Mouse (Mus musculus): ENCODE data around the gene Mb21d2. TPM values are rescaled to one million over a fixed set of nuclear protein-coding genes. Genes with fewer than 3 reads are reported as not detected.

Gene Mb21d2
- total RNA-seq, 4 experiments from 2014 or later: 8.9 to 14.4 (median 11.4) TPM

DNA sequence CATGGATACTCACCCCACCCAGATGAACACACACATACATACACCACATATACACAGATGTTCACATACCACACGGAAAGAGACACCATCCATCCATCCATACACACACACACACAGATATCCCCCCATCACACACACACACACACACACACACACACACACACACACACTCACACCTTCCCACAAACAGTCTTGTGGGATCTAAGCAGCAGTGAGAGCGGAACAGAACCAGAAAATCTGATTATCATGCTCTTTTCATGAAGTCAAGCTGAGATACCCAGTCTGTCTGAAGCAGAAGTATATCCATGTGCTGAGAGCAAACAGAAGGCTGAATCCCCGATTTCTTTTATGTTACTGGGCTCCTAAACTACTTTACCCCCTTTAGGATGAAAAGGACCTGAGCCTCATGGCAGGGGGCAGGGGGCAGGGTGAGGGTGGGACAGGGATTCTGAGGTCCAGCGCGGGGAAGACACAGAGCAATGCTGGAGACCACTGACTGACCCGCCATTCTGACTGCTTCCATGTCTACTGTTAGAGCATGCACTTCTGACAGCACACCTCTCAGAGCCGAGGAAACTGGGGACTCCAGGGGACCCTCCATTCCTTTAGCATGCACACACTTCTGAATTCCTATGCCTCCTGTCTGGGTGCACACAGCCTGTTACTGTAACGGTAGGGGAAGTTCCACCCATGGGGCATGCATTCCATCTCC, 62.7 kb downstream of the Mb21d2 start:
- DNase-seq (ENCODE audit: low spot score in 2 of 2): no peak

DNA sequence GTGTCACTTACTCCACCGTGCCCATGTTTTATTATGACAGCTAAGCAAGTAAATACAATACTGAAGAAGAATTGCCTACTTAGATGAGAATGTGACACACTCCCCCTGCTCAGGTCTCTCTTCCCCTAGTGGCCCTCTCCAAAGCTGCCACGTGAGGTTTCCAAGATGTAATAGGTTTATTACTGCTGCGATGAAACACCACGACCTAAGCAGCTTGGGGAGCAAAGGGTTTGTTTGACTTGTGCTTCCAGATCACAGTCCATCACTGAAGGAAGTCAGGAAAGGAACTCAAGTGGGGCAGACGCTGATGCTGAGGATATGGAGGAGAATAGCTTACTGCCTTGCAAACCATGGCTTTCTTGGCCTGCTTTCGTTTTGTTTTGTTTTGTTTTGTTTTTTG, 65.9 kb downstream of the Mb21d2 start:
- no peak for DNase-seq (ENCODE audit: low spot score in 2 of 2)

DNA sequence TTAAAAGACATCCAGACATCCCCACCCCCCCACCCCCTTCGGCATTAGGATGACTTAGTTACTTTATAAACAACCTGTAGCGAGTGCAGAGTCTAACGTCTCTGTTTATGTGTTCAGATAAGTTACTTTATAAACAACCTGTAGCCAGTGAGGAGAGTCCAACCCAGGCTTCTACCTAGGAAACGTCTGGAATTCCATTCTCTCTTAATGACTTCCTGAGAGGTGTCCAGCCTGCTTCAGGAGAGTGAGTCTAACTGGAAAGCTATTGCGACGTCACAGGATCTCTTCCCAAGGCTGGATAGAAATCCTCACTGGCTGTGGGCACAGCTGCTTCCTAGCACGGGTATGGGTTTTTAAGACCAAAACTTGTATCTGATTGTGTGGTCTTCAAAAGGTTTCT, 67.4 kb downstream of the Mb21d2 start:
- DNase-seq (ENCODE audit: low spot score in 2 of 2): no peak

DNA sequence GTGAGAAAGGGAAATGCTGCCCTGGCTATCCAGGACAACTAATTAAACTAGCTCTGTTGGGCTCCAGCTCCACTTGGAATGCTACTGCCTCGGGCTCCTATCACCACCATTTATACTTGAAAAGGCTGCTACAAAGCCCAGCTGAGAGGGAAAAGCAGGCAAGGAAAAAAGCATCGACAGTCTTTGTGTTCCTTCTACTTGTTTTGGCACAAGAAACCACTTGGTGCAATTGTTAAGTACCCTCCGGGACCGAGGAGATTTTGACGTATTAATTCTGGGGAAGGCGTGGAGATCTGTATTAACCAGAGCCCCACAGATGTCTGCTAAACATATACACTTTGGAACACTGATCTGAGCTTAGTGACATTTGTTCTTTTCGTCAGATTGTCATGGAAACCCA, 69.8 kb downstream of the Mb21d2 start:
- no peak for DNase-seq (ENCODE audit: low spot score in 2 of 2)

DNA sequence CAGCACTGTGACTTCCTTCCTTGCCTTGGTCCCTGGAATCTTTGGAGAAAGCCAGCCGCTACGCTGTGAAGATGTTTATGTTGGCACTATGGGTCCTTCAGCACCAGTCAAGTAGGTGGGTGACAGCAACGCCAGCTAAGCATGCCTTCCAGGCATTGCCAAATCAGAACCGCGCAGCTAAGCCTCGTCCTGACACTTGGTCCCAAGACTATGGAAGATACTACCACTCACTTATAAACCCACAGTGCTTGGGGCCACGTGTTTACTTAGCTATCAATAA, 70.5 kb downstream of the Mb21d2 start:
- DNase-seq (ENCODE audit: low spot score in 2 of 2): no peak

DNA sequence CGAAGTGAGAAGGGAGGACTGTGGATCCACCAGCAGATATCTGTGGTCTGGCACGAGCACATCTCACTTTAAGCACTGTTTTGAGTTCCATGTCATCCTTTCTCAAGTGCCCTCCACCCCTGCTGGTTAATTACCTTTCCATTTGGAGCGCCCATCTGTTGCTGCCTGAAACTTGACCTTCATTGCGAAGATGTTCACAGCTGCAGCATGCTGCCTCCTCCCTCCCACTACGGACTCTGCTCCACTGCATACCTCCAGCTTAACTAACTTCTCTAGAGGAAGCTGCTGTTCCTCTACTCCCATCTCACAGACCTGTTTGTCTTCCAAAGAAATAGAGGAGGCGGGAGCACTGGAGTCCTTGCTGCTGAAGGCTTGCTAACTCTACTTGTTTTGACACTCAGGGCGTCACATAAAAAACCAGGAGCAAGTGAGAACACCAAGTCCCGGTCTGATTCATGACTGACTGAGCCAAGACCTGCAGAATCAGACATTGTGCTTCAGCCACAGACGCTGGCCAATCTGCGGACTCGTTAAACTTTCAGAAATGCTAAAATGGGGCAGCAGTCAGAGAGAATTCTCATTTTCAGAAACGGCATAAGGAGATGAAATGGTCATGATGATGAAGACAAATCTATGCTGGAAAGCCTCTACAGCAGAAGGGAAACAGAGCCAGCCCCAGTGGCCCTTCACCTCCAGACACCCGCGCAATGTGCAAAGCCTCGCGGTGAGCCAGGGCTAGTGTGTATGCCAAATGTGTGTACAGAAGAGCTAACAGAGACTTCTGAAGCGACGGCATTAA, 71.1 kb downstream of the Mb21d2 start:
- DNase-seq (ENCODE audit: low spot score in 2 of 2): no peak

DNA sequence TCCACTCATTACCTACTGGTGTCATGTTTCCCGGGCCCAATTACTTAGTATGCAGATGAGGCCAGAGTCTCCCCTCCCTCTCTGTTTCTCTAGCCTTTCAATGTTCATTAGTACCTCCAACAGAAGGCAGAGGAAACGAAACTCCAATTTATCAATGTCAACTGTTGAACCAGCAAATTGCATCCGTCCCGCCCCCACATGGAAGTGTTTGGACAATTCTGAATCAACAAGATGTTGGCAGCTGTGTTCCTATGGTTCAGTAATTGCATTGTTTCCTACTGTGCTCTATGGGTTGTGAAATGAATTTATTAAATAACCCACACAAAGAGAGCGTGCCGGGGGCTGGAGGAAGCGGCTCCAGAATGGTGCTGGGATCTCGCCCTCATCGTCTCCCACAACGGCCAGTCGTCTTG, 78.1 kb downstream of the Mb21d2 start:
- no peak for DNase-seq (ENCODE audit: low spot score in 2 of 2)

DNA sequence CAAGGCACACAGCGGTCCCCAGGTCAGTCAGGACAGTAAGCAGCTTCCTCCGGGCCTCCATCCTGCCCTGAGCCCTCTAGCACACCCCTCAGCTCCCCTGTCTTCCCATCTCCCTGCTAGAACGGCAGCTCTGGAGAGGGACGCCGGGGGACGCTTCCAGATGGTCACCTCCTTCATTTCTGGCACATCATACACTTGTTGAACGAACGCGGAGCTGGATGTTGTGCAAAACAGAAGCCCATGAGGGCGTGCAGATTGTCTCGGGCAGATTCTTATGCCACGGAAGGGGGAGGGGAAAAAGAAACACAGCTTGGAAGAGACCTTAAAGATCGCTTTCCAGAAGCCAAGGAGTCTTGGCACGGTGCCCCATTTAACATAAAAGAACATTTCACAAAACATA, 78.6 kb downstream of the Mb21d2 start:
- no peak for DNase-seq (ENCODE audit: low spot score in 2 of 2)

DNA sequence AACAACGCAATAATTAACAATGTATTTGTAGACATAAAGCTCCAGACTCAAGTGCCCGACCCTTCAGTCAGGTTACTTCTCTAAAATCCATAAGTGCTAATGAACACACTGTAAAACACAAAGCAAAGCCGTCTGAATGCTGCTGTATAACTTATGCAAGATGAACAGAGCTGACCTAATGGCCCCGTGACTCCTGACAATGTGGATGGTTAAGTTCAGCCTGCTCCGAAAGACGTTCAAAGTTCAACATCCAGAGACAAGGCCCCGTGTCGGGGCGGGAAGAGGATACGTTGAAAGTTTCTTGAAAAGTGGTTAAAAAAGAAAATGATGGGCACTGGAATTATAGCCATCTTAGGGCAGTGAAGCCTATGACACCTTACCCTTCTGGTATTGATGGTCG, 83.3 kb downstream of the Mb21d2 start:
- no peak for DNase-seq (ENCODE audit: low spot score in 2 of 2)

DNA sequence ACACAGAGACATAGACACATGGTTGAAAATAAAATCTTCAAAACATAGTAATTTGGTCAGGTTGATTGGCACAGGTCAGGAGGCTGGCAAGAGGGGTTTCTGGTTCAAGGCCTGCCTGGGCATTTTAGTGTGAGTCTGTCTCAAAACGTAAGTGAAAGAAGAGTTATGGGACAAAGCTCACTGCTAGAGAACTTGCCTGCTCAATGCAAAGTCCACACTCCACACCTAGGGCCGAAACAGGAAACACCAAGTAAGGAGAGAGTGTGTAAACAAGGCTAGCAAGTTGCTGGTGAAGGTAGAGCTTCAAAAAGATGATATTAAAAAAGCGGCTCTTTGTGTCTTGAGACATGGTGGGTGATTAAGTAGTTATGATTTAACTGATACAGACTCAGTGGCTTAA, 84.1 kb downstream of the Mb21d2 start:
- DNase-seq (ENCODE audit: low spot score in 2 of 2): no peak

DNA sequence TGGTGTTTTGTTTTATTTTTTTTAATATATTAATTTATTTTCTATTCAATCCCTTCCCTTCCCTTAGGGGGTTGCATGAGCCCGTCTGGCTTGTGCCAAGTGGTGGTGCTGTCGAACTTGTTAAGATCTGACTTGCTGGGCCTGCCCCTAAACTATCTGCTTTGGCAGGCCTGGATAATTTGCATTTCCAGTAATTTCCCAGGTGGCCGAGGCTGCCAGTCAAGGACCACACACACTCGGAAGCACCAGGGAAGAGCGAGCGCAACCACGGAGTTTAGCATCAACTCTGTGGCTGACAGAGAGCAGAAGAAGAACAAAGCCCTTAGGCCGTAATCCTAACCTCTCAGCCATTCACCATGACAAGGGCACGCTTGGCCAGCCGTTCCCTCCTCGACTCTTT, 88.4 kb downstream of the Mb21d2 start:
- DNase-seq (ENCODE audit: low spot score in 2 of 2): no peak

DNA sequence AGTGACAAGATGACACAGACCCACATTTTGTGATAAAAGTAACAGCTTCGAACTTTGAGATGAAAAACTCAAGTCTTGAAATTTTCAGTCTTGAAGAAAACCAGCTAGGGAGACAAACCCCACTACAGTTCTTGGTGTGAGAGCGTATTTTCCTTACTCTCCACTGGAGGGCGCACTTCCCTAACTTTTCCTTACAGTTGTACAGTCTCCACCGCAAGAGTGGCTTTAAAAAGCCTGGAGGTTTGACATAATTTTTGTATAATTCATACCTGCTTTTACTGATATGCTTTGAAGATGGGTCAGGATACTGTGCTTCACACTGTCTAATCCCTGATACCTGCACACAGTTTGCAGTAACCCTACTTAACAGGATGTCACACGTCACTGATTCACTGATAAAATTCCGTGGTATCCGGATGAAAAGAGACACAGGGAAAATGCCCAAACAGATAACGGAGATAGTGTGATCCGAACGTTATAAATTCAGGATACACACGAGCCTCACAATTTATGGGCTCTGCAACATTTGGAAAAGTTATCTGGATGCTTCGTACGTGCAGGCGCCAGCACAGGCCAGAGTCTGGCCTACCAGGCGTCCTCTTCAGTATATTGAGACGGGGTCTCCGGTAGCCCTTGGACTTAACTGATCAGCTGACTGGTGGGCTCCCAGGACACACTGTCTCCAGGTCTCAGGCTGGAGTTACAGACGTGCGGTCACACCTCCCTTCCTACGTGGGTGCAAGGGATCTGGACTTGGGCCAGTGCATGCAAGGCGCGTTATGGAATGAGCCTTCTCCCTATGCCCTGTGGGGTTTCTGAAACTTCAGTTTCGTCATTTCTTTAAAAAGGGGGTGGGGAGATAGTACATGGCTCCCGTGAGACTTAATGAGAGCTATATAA, 89.1 kb downstream of the Mb21d2 start:
- no peak for DNase-seq (ENCODE audit: low spot score in 2 of 2)

DNA sequence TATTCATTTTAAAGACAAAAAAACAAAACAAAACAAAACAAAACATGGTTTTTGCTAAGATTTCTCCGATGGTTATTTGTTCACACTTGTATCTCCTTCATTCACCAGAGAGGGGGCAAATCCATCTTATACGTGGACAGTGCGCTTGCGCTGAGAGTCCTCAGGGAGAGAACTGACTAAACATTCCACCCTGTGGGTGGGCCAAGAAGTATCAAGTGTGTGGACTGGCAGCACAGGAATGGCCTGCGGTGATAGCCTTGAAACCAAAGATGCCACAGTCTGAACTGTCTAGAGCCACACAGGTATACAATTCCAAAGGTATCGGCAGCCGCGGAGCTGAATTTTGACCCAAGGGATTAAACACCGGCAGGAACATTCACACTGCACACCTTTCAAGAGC, 89.9 kb downstream of the Mb21d2 start:
- no peak for DNase-seq (ENCODE audit: low spot score in 2 of 2)

DNA sequence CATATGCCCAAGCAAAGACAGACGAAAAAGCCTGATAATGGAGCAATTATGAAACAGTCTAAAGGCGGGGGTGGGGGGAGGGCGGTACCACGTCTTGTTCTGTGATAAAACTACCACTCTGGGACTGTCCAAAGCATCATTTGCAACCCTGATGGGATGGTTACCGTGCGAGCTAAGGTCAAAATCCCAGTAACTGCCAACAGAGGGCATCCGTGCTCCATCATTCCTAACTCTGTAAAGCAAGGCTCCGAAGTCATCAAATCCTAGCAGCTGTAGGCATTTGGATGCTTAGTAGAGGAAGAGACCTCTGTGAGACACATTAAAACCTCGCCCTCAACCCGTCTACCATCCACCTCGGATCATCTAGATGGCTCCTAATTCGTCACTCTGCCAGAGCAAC, 91.5 kb downstream of the Mb21d2 start:
- peak in 1 of 2 experiments; percentile 20 for DNase-seq (ENCODE audit: low spot score in 2 of 2)

DNA sequence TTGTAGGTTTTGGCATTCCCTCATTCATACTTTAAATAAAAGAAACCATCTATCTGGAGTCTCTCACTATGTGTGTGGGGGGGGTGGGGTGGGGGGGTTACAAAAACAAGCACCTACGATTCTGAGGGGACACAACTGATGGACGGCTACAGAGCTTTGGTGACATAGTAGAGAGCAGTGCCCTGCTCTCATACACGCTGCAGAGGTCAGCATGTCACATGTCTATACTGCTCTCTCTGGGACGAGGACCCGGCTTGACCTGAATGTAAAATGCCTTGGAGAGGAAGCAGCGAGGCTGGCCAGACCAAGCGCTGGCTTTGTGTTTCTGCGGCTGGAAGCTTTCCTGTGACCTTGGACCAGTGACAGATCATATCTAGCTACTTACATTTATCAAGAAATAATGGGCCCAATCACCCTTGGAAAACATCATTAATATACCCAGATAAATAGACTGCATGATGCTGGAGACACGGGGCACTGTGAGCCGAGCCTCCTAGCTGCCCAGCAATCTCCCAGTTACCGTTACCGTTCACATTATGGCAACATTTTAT, 97.3 kb downstream of the Mb21d2 start:
- DNase-seq (ENCODE audit: low spot score in 2 of 2): no peak

DNA sequence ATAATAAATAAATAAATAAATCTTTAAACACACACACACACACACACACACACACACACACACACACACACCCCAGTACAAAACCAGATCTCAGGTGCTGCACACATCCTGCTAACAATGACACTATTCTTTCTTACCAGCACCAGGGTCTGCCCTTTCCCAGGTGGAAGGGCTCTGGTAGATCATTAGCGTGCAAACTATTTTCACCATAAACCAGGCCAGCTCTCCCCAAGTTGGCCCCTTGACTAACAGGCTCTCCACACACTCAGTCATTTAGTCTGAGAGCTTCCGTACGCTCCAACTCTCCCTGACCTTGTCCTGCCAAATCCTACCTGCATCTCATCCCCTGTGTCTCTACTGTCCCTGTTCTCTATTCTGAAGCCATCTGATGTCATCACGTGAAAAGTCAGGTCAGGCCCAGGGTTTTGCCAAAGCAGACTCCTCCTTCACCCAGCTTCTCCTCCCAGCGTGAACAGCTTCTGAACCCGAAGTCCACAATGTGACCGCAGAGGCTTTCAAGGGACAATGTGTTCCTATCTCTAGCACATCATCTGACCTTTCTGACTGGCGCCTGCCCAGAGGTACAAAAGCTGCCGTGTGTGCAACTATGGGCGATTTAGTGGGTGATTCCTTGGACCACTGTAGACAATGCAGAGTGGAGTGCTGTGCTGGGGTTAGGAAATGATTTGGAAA, 100.1 kb downstream of the Mb21d2 start:
- no peak for DNase-seq (ENCODE audit: low spot score in 2 of 2)

DNA sequence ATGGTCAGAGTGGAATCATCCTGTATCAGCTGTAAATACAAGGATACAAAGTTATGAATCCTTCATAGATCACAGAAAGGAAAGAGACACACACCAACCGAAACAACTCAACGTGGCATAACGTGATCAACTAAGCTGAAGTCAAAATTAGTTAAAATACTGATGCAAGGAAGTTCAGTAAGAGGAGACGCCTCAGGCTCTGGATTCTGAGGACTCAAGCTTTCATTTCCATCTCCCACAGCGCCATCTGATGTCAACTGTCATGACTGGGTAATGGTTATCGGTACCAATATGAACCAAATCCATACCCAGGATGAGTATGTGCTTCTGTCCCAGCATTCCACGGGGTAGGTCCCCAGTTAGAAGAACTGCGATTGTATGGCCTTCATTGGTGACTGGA, 104.7 kb downstream of the Mb21d2 start:
- DNase-seq (ENCODE audit: low spot score in 2 of 2): no peak

DNA sequence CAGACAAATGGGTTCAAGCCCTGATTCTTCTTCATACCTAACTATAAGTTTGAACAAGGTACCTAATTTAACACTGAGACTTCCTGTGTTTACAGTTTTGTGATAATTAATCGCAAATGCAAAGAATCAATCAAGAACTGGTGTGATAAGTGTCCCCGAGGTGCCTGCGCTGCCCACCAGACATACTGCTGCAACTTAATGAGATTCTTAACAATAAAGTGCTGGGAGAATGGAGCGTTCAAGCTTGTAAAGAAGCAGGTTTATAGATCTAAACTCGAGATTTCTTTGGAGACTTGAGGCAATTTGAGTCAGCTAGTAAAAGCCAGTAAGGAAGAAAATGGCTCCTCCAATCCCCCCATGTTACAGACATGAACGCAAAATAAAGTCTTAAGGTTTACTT, 107.7 kb downstream of the Mb21d2 start:
- no peak for DNase-seq (ENCODE audit: low spot score in 2 of 2)

DNA sequence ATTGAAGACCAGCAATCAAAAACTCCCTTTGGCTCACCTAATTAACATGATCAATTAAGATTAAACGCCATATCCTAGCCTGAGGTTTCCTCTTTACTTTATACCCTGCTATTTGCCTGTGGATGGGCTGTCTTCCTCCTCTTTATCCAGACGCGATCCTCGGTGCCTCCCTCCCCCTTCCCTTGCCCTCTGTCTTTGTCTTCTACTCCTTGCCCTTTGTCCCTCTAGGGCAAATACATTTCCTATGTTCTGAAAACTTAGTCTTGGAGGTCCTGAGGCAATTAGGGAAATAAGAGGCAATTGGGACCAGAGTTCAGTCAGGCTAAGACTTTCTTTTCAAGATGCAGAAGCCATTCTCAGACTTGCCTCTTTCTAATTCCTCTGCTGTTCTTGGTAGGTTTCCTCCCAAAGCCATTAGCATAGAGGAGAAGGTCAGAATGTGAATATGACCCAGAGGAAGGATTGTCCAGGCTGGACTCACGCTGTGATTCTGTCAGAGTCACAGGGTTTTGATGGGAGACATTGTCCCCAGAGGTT, 110.7 kb downstream of the Mb21d2 start:
- no peak for DNase-seq (ENCODE audit: low spot score in 2 of 2)

DNA sequence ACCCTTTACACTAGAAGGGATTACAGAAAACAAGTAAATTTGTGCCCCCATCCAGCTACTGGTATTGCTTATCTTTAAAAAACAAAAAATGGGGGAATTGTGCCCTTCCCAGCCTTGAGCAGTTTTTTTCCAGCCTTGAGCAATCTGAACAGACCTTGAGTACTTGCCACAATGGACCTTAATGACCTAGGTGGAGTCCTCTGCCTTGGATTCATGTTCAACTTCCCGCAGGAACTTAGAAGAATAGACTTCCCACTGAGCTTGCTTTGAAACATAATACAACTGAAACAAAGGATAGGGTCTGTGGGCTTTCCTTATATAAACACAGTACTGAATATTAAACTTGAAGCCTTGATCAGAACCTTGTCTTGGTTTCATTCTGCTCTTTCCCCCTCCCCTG, 116.2 kb downstream of the Mb21d2 start:
- no peak for DNase-seq (ENCODE audit: low spot score in 2 of 2)

DNA sequence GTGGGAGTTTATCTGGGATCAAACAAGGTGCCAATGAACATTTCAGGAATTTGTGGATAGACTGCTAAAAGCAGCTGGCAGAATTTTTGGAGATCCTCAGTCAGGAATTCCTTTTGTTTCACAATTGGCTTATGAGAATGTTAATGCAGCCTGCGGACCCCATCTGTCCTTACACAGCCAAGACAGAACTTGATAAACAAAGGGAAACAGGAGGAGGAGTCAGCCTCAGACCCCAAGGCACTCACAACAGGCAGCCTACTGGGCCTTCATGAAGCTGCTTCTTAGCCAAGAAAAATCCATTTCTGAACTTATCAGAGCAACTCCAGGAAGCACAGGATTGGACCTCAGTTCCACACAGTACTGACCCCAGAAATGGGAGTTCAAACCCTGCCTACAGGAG, 120.4 kb downstream of the Mb21d2 start:
- DNase-seq (ENCODE audit: low spot score in 2 of 2): no peak

Data from gastrocnemius, adult 8-10 months (tissue).